Mouse (Mus musculus) liver, embryonic 12.5 days (tissue): ENCODE measurements around the gene Spg11. TPM values are rescaled to one million over a fixed set of nuclear protein-coding genes. Genes with fewer than 3 reads are reported as not detected.

Experiments
- ATAC-seq: fragments of 200-750 bp; cut with Nextera tagmentation; 2 replicates; pipeline ENCODE4 v1.8.0; 2017; ENCODE audit warnings: moderate number of reproducible peaks, mild to moderate bottlenecking, moderate library complexity
- H3K27ac ChIP-seq: fragments of 300-500 bp; sonication (generic); 2 replicates; pipeline ENCODE4 v1.5.1; 2016; ENCODE audit warnings: mild to moderate bottlenecking
- H3K27me3 ChIP-seq: fragments of 300-500 bp; sonication (generic); replicated peaks from 2 replicates; pipeline ENCODE4 v1.6.1; 2016; ENCODE audit warnings: mild to moderate bottlenecking, moderate library complexity
- H3K36me3 ChIP-seq: fragments of 300-500 bp; sonication (generic); 2 replicates; pipeline ENCODE4 v1.6.1; 2016; ENCODE audit warnings: mild to moderate bottlenecking, moderate library complexity
- H3K4me1 ChIP-seq: fragments of 300-500 bp; sonication (generic); 2 replicates; pipeline ENCODE4 v1.6.1; 2016
- H3K4me2 ChIP-seq: fragments of 300-500 bp; sonication (generic); 2 replicates; pipeline ENCODE4 v1.6.1; 2016; ENCODE audit warnings: mild to moderate bottlenecking, moderate library complexity
- H3K4me3 ChIP-seq: fragments of 300-500 bp; sonication (generic); 2 replicates; pipeline ENCODE4 v1.5.1; 2016; ENCODE audit warnings: mild to moderate bottlenecking, moderate library complexity
- H3K9ac ChIP-seq: fragments of 300-500 bp; sonication (generic); 2 replicates; pipeline ENCODE4 v1.6.1; 2016; ENCODE audit warnings: mild to moderate bottlenecking, moderate library complexity
- H3K9me3 ChIP-seq: fragments of 300-500 bp; sonication (generic); replicated peaks from 2 replicates; pipeline ENCODE4 v1.6.1; 2016; ENCODE audit warnings: mild to moderate bottlenecking, moderate library complexity
- WGBS: fragments of 180-500 bp; shearing (Covaris S2); methylation state at CpG from one replicate; pipeline ENCODE4 v1.1.7; 2016; ENCODE audit not compliant: insufficient replicate concordance; 5-methylcytosine and 5-hydroxymethylcytosine counted together
- polyA plus RNA-seq: library from polyadenylated mRNA; unstranded; fragments of >200 nt; fragmentation: Nextera tagmentation; extraction: Ambion mirVana; gene quantifications from 2 replicates; pipeline ENCODE4 v1.2.1, GENCODE M21; 2016

Spg11 gene
- polyA plus RNA-seq, 1 experiment from 2014 or later: 5.8 TPM

DNA sequence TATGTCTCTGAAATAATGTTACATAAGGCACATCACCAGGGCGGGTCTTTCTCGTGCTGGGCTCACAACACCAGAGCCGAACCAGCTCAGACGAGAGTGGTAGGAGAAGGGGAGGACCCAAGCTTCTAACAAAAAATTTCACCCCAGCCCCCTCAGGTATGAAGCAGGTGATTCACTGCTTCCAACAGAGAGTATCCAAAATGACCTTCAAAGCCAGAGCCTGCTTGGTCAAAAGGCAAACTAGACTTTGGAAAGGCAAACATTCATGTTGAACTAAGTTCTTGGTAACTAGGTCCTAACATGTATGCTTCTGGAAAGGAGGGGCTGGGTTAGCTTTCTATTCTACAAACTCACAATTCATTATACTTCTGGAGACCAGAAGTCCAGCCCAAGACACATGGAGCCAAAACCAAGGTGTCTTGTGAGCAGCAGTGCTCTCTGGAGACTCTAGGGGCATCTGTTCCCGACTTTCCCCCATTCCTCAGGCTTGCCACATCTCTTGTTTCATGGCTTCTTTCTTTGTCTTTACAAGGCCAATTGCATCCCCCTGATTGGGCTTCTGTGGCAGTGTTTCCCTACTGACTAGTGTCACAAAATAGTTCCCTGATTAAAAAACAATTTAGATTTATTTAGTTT lies 23.3 kb upstream of the Spg11 start:
- Histone ChIP-seq H3K4me2 (no peak overlapping the region), H3K27ac (peak overlapping the region; percentile 67), H3K36me3 (no peaks in the 10 kb centered on the region), H3K9me3 (no peaks in the 10 kb centered on the region), H3K4me1 (peaks cover 24% of the 10 kb centered on the region), H3K4me3 (no peak overlapping the region), H3K27me3 (no peaks in the 10 kb centered on the region), H3K9ac (no peak overlapping the region)
- ATAC-seq: no peak
- 57% methylated on average over 5 of the region's 5 CpGs for WGBS

DNA sequence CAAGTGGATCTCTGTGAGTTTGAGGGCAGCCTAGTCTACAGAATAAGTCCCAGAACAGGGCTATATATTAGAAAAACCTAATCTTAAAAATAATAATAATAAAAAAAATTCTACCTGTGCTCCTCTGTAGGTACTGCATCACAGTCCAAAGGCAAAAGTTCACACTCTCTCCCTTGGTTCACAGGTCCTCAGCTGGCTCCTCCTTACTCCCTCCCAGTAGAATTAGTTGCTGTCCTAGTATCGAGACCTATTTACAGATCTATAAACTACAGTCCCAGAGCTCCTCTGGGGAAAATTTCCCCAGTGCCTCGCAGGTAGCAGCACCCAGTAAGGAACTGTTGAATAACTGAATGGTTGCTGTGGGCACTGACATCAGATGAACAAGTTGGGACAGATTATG lies 22.6 kb upstream of the Spg11 start:
- H3K9ac ChIP-seq: no peak overlapping the region
- no peaks in the 10 kb centered on the region for H3K27me3 ChIP-seq
- H3K4me1 ChIP-seq: peaks cover 24% of the 10 kb centered on the region
- H3K36me3 ChIP-seq: no peaks in the 10 kb centered on the region
- no peaks in the 10 kb centered on the region for H3K9me3 ChIP-seq
- peak overlapping the region; percentile 67 for H3K27ac ChIP-seq
- H3K4me3 ChIP-seq: no peak overlapping the region
- no peak for ATAC-seq
- WGBS: 61% methylated on average over 2 of the region's 2 CpGs
- no peak overlapping the region for H3K4me2 ChIP-seq

- peak overlapping the region; percentile 49 for H3K4me2 ChIP-seq
- H3K9ac ChIP-seq: peak overlapping the region; percentile 28; the same call in 1 of the 2 replicates
- H3K36me3 ChIP-seq: no peaks in the 10 kb centered on the region
- WGBS: 28% methylated on average over 5 of the region's 5 CpGs
- peak; percentile 97 for ATAC-seq
- peaks cover 31% of the 10 kb centered on the region for H3K4me1 ChIP-seq
- H3K4me3 ChIP-seq: no peak overlapping the region
- H3K27me3 ChIP-seq: no peaks in the 10 kb centered on the region
- peak overlapping the region; percentile 73 for H3K27ac ChIP-seq
- H3K9me3 ChIP-seq: no peaks in the 10 kb centered on the region
These were observed 19.8 kb upstream of the Spg11 start for GRCm38 (mm10) chr2:122137839-122138465.

DNA sequence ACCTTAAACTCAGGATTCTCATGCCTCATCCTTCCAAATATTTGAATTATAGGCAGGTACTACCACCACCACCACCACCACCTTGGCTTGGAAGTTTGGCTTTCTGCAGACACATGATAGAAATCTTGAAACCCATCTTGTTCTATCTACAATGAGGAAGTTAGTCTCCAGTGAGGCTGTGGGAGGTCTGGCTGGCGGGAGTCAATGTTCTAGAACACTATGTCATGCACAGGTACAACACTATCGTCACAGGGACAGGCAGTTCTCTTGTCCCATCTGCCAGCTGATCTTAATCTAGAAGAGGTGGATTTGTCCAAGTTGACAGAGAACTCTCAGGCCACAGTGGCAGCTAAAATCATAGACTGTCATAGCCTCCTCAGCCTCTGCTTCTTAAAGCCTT lies 14.4 kb upstream of the Spg11 start:
- peaks cover 20% of the 10 kb centered on the region for H3K4me1 ChIP-seq
- H3K4me2 ChIP-seq: no peak overlapping the region
- no peak overlapping the region for H3K9ac ChIP-seq
- H3K27ac ChIP-seq: no peak overlapping the region
- H3K4me3 ChIP-seq: no peak overlapping the region
- peaks cover 7% of the 10 kb centered on the region for H3K27me3 ChIP-seq
- WGBS: 45% methylated on average over 2 of the region's 2 CpGs
- ATAC-seq: no peak
- no peaks in the 10 kb centered on the region for H3K9me3 ChIP-seq
- no peaks in the 10 kb centered on the region for H3K36me3 ChIP-seq

DNA sequence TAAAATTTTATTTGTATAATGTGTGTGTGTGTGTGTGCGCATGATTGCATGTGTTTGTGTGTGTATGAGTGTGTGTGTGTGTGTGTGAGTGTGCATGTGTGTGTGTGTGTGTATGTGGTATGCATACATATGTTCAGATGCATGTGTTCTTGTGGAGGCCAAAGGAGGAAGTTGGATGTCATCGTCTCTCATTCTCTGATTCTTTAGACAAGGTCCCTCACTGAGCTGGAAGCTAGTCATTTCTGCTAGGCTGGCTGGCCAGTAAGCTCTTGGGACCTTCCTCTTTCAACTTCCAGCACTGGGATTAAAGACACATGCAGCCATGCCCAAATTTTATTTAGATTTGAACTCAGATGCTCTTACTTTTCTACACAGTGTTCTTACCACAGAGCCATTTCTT lies 13.9 kb upstream of the Spg11 start:
- Histone ChIP-seq H3K27ac (no peak overlapping the region), H3K4me1 (peaks cover 18% of the 10 kb centered on the region), H3K4me3 (no peak overlapping the region), H3K9ac (no peak overlapping the region), H3K9me3 (no peaks in the 10 kb centered on the region), H3K36me3 (no peaks in the 10 kb centered on the region), H3K27me3 (peaks cover 7% of the 10 kb centered on the region), H3K4me2 (no peak overlapping the region)
- no peak for ATAC-seq
- WGBS: 52% methylated on average over 2 of the region's 2 CpGs

GRCm38 (mm10) chr2:122127635-122128034 lies 9.4 kb upstream of the Spg11 start:
- no peak overlapping the region for H3K9ac ChIP-seq
- WGBS: 82% methylated on average over 4 of the region's 4 CpGs
- no peak overlapping the region for H3K4me2 ChIP-seq
- H3K27me3 ChIP-seq: peaks cover 7% of the 10 kb centered on the region
- no peaks in the 10 kb centered on the region for H3K9me3 ChIP-seq
- H3K36me3 ChIP-seq: no peaks in the 10 kb centered on the region
- ATAC-seq: no peak
- H3K4me3 ChIP-seq: no peak overlapping the region
- H3K27ac ChIP-seq: no peak overlapping the region
- peaks cover 30% of the 10 kb centered on the region for H3K4me1 ChIP-seq

- ATAC-seq: no peak
- WGBS: 24% methylated on average over 5 of the region's 5 CpGs
- Histone ChIP-seq H3K4me3 (no peak overlapping the region), H3K4me1 (peaks cover 30% of the 10 kb centered on the region), H3K9ac (no peak overlapping the region), H3K27ac (no peak overlapping the region), H3K4me2 (no peak overlapping the region), H3K9me3 (no peaks in the 10 kb centered on the region), H3K36me3 (no peaks in the 10 kb centered on the region), H3K27me3 (peaks cover 7% of the 10 kb centered on the region)
These were observed 8.7 kb upstream of the Spg11 start for GRCm38 (mm10) chr2:122126765-122127347.

DNA sequence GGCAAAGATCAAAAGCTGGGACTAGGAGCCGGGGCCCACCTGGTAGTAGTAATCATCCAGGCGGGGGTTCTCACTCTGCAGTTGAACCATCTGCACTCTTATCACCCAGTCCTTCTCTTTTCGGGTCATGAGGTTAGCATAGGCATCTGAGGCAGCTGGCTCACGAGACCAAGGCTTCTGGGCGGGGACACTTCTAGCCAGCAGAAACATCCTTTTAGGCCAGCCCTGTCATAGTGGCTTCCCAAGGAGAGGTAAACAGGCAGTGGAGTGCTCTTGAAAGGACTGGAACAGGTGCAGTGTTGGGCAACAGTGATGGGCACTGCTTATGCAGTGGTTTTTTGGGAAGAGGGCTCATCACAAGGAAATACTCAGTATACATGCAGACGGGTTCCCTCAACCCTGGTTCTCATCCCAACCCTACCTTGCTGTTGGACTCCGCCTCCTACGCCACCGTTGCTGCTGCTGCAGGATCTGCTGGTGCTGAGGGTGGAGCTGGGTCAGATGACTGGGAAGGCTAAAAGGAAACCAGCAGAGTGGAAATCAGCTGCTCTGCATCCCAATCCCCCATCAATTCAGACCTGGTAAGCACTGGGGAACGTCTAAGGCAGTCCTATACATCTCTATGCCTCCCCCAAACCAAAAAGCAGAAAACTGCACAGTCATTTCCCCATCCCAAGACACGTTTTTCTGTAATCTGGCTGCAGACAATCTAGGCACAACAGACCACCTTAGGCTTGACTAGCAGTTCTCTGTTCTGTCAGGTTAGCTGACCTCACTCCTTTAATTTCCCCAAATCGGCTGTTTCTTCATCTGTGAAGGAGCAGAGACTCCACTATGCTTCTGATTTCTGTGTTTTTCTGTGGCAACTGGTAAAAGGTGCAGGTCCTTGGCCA lies 7.7 kb upstream of the Spg11 start:
- Histone ChIP-seq H3K4me3 (no peak overlapping the region), H3K9ac (no peak overlapping the region), H3K9me3 (no peaks in the 10 kb centered on the region), H3K36me3 (no peaks in the 10 kb centered on the region), H3K4me1 (peaks cover 33% of the 10 kb centered on the region), H3K4me2 (peak overlapping the region; percentile 25), H3K27me3 (peaks cover 7% of the 10 kb centered on the region), H3K27ac (no peak overlapping the region)
- peak; percentile 72 for ATAC-seq
- 24% methylated on average over 12 of the region's 12 CpGs for WGBS

DNA sequence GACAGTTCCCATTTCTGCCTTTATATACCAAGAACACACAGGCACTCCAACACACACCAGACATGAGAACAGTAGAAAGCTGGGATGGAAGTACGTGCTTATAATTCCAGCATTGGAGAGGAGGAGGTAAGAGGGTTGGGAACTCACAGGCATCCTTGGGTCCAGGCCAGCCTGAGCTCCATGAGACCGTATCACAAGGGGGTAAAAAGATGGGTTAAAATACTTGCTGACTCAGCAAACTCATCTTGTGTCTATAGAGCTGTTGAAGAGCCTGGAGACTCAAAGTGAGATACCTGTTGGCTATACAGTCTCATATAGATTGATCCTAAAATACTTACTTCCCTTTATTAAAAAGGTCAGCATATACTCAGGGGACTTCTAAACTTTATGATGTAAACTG lies 1.3 kb downstream of the Spg11 start:
- no peak for ATAC-seq
- H3K9me3 ChIP-seq: no peaks in the 10 kb centered on the region
- 84% methylated on average over 2 of the region's 2 CpGs for WGBS
- peak overlapping the region; percentile 66 for H3K4me2 ChIP-seq
- peaks cover 24% of the 10 kb centered on the region for H3K4me1 ChIP-seq
- peaks cover 24% of the 10 kb centered on the region for H3K36me3 ChIP-seq
- H3K27ac ChIP-seq: no peak overlapping the region
- no peak overlapping the region for H3K9ac ChIP-seq
- no peak overlapping the region for H3K4me3 ChIP-seq
- H3K27me3 ChIP-seq: no peaks in the 10 kb centered on the region

GRCm38 (mm10) chr2:122109714-122110113 lies 8.5 kb downstream of the Spg11 start:
- no peak overlapping the region for H3K4me2 ChIP-seq
- H3K4me1 ChIP-seq: peaks cover 6% of the 10 kb centered on the region; the same call in 1 of the 2 replicates
- WGBS: 88% methylated on average over 4 of the region's 4 CpGs
- no peaks in the 10 kb centered on the region for H3K9me3 ChIP-seq
- no peak overlapping the region for H3K9ac ChIP-seq
- H3K4me3 ChIP-seq: no peak overlapping the region
- ATAC-seq: no peak
- H3K36me3 ChIP-seq: peaks cover 71% of the 10 kb centered on the region
- H3K27ac ChIP-seq: no peak overlapping the region
- H3K27me3 ChIP-seq: no peaks in the 10 kb centered on the region

- Histone ChIP-seq H3K4me1 (peaks cover 6% of the 10 kb centered on the region; the same call in 1 of the 2 replicates), H3K4me2 (no peak overlapping the region), H3K4me3 (no peak overlapping the region), H3K36me3 (peaks cover 65% of the 10 kb centered on the region), H3K9me3 (no peaks in the 10 kb centered on the region), H3K9ac (no peak overlapping the region), H3K27me3 (no peaks in the 10 kb centered on the region), H3K27ac (no peak overlapping the region)
- ATAC-seq: no peak
- WGBS: 77% methylated on average over 14 of the region's 14 CpGs
These were observed 10.1 kb downstream of the Spg11 start for GRCm38 (mm10) chr2:122108101-122108500.

- H3K4me1 ChIP-seq: no peaks in the 10 kb centered on the region
- no peaks in the 10 kb centered on the region for H3K27me3 ChIP-seq
- H3K4me2 ChIP-seq: no peak overlapping the region
- ATAC-seq: no peak
- no peak overlapping the region for H3K4me3 ChIP-seq
- no peak overlapping the region for H3K27ac ChIP-seq
- no peak overlapping the region for H3K9ac ChIP-seq
- peaks cover 85% of the 10 kb centered on the region for H3K36me3 ChIP-seq
- H3K9me3 ChIP-seq: no peaks in the 10 kb centered on the region
These were observed 16.1 kb downstream of the Spg11 start for GRCm38 (mm10) chr2:122102070-122102469.
